Mouse (Mus musculus) kidney, adult 2 months (tissue): Measurements from ENCODE around the gene Slc15a2.

Experiments
- CTCF ChIP-seq: fragments of 200-500 bp; conservative IDR thresholded peaks from 2 replicates; pipeline ENCODE4 v1.5.1; 2011; ENCODE audit warnings: low read depth, mild to moderate bottlenecking, control low read depth, low read length, moderate library complexity, mixed read lengths; ENCODE audit not compliant: insufficient read depth, insufficient read length
- POLR2A ChIP-seq: fragments of 200-500 bp; IDR thresholded peaks from one replicate; pipeline ENCODE4 v1.6.1; 2011; ENCODE audit warnings: low read depth, low read length, control low read depth

DNA sequence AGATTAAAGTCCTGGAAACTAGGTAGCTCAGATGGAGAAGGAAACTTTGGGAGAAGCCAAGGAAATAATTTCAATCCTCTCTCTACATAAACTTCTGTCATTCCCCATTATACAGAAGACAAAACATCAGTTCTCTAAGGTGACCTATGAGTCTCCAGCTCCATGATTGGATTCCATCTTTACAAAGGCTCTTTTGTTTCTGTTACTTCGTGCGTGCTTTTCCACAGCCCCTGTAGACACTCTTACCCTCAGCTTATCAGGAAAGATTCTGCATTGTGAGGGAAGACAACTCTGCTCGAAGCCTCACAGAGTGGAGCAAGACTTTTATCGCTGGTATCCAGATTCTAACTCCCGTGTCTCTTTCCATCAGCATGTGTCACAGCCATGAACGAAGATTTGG lies 35.3 kb upstream of the Slc15a2 start:
- TF ChIP-seq CTCF (no peak), POLR2A (no peak)
